Mouse (Mus musculus): ENCODE measurements at regions not wholly inside any gene's neighbourhood (a gene's known extent, or its start where the extent isn't known, plus 50 kb on each side); places are given as distances from the start of the nearest gene placed in this dataset.
A peak's percentile ranks its signal among the peaks of the same experiment; 100 is the strongest.

- no peak for DNase-seq
Measured at GRCm38 (mm10) chr8:12330886-12331285, 52.3 kb downstream of the A230072I06Rik start.

GRCm38 (mm10) chr8:12331652-12332051 is 53.0 kb downstream of the A230072I06Rik start:
- DNase-seq: peak; percentile 15

- no peak for DNase-seq
Measured at GRCm38 (mm10) chr8:12334081-12334480, 55.5 kb downstream of the A230072I06Rik start.

- DNase-seq: no peak
Measured at GRCm38 (mm10) chr8:12334605-12335004, 56.0 kb downstream of the A230072I06Rik start.

GRCm38 (mm10) chr8:12339149-12339924 is 55.8 kb upstream of the Sox1 start:
- DNase-seq: no peak

- peak; percentile 27 for DNase-seq
Measured at GRCm38 (mm10) chr8:12340946-12341345, 54.1 kb upstream of the Sox1 start.
